Mouse (Mus musculus): ENCODE measurements at regions not wholly inside any gene's neighbourhood (a gene's known extent, or its start where the extent isn't known, plus 50 kb on each side); places are given as distances from the start of the nearest gene placed in this dataset.
A peak's percentile ranks its signal among the peaks of the same experiment; 100 is the strongest.

- peak; percentile 13 for DNase-seq (ENCODE audit: low spot score)
Measured at GRCm38 (mm10) chr2:116942321-116942791, 63.9 kb downstream of the Tmco5 start.

GRCm38 (mm10) chr2:116948538-116948937 is 70.0 kb downstream of the Tmco5 start:
- no peak for DNase-seq (ENCODE audit: low spot score)

- no peak for DNase-seq (ENCODE audit: low spot score)
Measured at GRCm38 (mm10) chr2:116949741-116950140, 71.2 kb downstream of the Tmco5 start.

- DNase-seq (ENCODE audit: low spot score), result no peak
Measured at GRCm38 (mm10) chr2:116950154-116950553, 71.7 kb downstream of the Tmco5 start.

- DNase-seq (ENCODE audit: low spot score), result no peak
Measured at GRCm38 (mm10) chr2:116951481-116951880, 73.0 kb downstream of the Tmco5 start.

- no peak for DNase-seq (ENCODE audit: low spot score)
Measured at GRCm38 (mm10) chr2:116954280-116954679, 75.8 kb downstream of the Tmco5 start.

GRCm38 (mm10) chr2:116954896-116955295 is 76.4 kb downstream of the Tmco5 start:
- no peak for DNase-seq (ENCODE audit: low spot score)

GRCm38 (mm10) chr2:116963116-116963873 is 84.8 kb downstream of the Tmco5 start:
- DNase-seq (ENCODE audit: low spot score), result no peak

GRCm38 (mm10) chr2:116966266-116966665 is 87.8 kb downstream of the Tmco5 start:
- DNase-seq (ENCODE audit: low spot score), result no peak

GRCm38 (mm10) chr2:116971666-116972613 is 93.4 kb downstream of the Tmco5 start:
- DNase-seq (ENCODE audit: low spot score), result peak; percentile 53

- no peak for DNase-seq (ENCODE audit: low spot score)
Measured at GRCm38 (mm10) chr2:116972614-116972985, 94.1 kb downstream of the Tmco5 start.

GRCm38 (mm10) chr2:116973441-116973840 is 95.0 kb downstream of the Tmco5 start:
- DNase-seq (ENCODE audit: low spot score), result no peak

- no peak for DNase-seq (ENCODE audit: low spot score)
Measured at GRCm38 (mm10) chr2:116974152-116974551, 95.7 kb downstream of the Tmco5 start.

GRCm38 (mm10) chr2:116974569-116975060 is 96.1 kb downstream of the Tmco5 start:
- peak; percentile 24 for DNase-seq (ENCODE audit: low spot score)

GRCm38 (mm10) chr2:116975091-116975600 is 96.7 kb downstream of the Tmco5 start:
- DNase-seq (ENCODE audit: low spot score), result no peak

- peak; percentile 90 for DNase-seq (ENCODE audit: low spot score)
Measured at GRCm38 (mm10) chr2:116975601-116976431, 97.3 kb downstream of the Tmco5 start.

GRCm38 (mm10) chr2:116976432-116976750 is 97.9 kb downstream of the Tmco5 start:
- DNase-seq (ENCODE audit: low spot score), result peak; percentile 65

- no peak for DNase-seq (ENCODE audit: low spot score)
Measured at GRCm38 (mm10) chr2:116976951-116977503, 98.5 kb downstream of the Tmco5 start.

GRCm38 (mm10) chr2:116977771-116978600 is 99.5 kb downstream of the Tmco5 start:
- DNase-seq (ENCODE audit: low spot score), result peak; percentile 46

GRCm38 (mm10) chr2:116978809-116979208 is 100.3 kb downstream of the Tmco5 start:
- DNase-seq (ENCODE audit: low spot score), result no peak

All from retina, embryonic 14.5 days (tissue).